Mouse (Mus musculus) thymus, adult 2 months (tissue): Measurements from ENCODE around the gene Pafah1b1.

ENCODE experiments used
- CTCF ChIP-seq: fragments of 200-500 bp; IDR thresholded peaks from 2 replicates; pipeline ENCODE4 v1.5.1; 2012; ENCODE audit warnings: mild to moderate bottlenecking, control low read depth, low read length, moderate library complexity, borderline replicate concordance; ENCODE audit not compliant: control insufficient read depth, poor library complexity, insufficient read depth; ENCODE audit errors: extremely low read depth
- POLR2A ChIP-seq: fragments of 200-500 bp; IDR thresholded peaks from 2 replicates; pipeline ENCODE4 v1.6.1; 2012; ENCODE audit warnings: mild to moderate bottlenecking, low read length, control low read depth, moderate library complexity; ENCODE audit not compliant: control insufficient read depth, poor library complexity, insufficient read depth; ENCODE audit errors: extremely low read depth

- no peak for TF ChIP-seq POLR2A
- no peak for TF ChIP-seq CTCF
Measured at GRCm38 (mm10) chr11:74721971-74722370, 2.5 kb downstream of the Pafah1b1 start.
